In the genomic region with DNA sequence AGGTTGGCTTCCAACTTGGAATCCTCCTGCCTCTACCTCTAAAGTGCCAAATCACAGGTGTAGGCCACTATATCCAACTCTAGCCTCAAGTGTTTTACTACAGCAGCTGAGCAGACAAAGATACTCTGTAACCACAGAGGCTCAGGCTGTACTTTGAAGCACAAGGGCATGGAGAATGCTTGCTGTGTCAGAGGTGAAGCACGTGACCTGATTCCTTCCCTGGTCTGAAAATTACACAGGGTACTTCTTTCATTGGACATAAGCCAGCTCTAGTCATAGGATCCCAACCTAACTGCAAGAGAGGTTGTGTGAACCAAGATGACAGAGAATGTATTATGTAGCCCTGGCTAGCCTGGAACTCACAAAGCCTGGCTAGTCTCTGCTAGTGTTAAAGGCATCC, we compare ENCODE assay signal across 21 mouse cellular contexts.
"Had no signal": no experiment of that assay in that cellular context is flagged by ENCODE, and none has a peak within 500 bp of the region (broad histone marks: within the 10 kb centered on the region; RNA-seq: fewer than 3 reads in every experiment).

No protein-coding gene starts in this region.

- H3K9me3 ChIP-seq: intestine, embryonic 15.5 days; liver, embryonic 12.5 days; liver, embryonic 15.5 days; lung, embryonic 15.5 days; megakaryocyte, embryonic 14.5 days; midbrain, embryonic 10.5 days; midbrain, embryonic 15.5 days; neural tube, embryonic 12.5 days; neural tube, embryonic 15.5 days had no signal

- H3K4me3 ChIP-seq: intestine, embryonic 15.5 days; liver, embryonic 12.5 days; liver, embryonic 15.5 days; lung, embryonic 15.5 days; megakaryocyte, embryonic 14.5 days; midbrain, embryonic 10.5 days; midbrain, embryonic 15.5 days; neural tube, embryonic 12.5 days; neural tube, embryonic 15.5 days had no signal

- H3K4me2 ChIP-seq: intestine, embryonic 15.5 days; liver, embryonic 12.5 days; liver, embryonic 15.5 days; lung, embryonic 15.5 days; midbrain, embryonic 15.5 days; neural tube, embryonic 12.5 days; neural tube, embryonic 15.5 days had no signal

- H3K36me3 ChIP-seq: intestine, embryonic 15.5 days; liver, embryonic 12.5 days; liver, embryonic 15.5 days; lung, embryonic 15.5 days; midbrain, embryonic 10.5 days; midbrain, embryonic 15.5 days; neural tube, embryonic 12.5 days; neural tube, embryonic 15.5 days had no signal

- H3K9ac ChIP-seq: intestine, embryonic 15.5 days; liver, embryonic 12.5 days; liver, embryonic 15.5 days; lung, embryonic 15.5 days; midbrain, embryonic 15.5 days; neural tube, embryonic 12.5 days; neural tube, embryonic 15.5 days had no signal

- H3K27ac ChIP-seq: intestine, embryonic 15.5 days; kidney, postnatal 0 days; liver, embryonic 12.5 days; liver, embryonic 15.5 days; lung, embryonic 15.5 days; midbrain, embryonic 10.5 days; midbrain, embryonic 15.5 days; neural tube, embryonic 12.5 days; neural tube, embryonic 15.5 days; stomach, postnatal 0 days had no signal

- H3K27me3 ChIP-seq: intestine, embryonic 15.5 days; lung, embryonic 15.5 days; midbrain, embryonic 15.5 days; neural tube, embryonic 12.5 days; neural tube, embryonic 15.5 days had no signal

- ATAC-seq: hindbrain, embryonic 16.5 days; intestine, embryonic 15.5 days; liver, embryonic 12.5 days; midbrain, embryonic 15.5 days had no signal

- H3K4me1 ChIP-seq: intestine, embryonic 15.5 days; liver, embryonic 12.5 days; liver, embryonic 15.5 days; megakaryocyte, embryonic 14.5 days; midbrain, embryonic 15.5 days; neural tube, embryonic 12.5 days had no signal

- DNase-seq: lung, adult 18-20 months; lung, postnatal 10 days; lung, postnatal 36 days; right cerebral cortex, adult 18-20 months; right cerebral cortex, postnatal 14 days; right cerebral cortex, postnatal 4 days; thymus, adult 2 months; thymus, postnatal 14 days; thymus, postnatal 4 days had no signal
